Mouse (Mus musculus) left cerebral cortex, postnatal 36 days (tissue): ENCODE measurements around the gene Pop4. TPM values are rescaled to one million over a fixed set of nuclear protein-coding genes. Genes with fewer than 3 reads are reported as not detected.
"Not testable (repeated sequence)": the region's sequence is repeated elsewhere in the genome, so short reads cannot be mapped to it uniquely, and the experiment has no call there.

ENCODE experiments used
- DNase-seq, 2 experiments: peaks; one replicate each; pipeline ENCODE4 v3.0.0; 2021 to 2022; ENCODE audit warnings: low spot score in 2 of 2, mixed read lengths in 1 of 2
- intact Hi-C: fragments of 180-260 bp; cut with DNase I; formaldehyde crosslinking; loops from one replicate; pipeline ENCODE4 v1.15.1; 2025
- total RNA-seq, 2 experiments: library from RNA; stranded (reverse); gene quantifications; 2 replicates each; pipeline ENCODE4 v1.2.3; 2021

The Pop4 gene
- total RNA-seq: 10 to 100 TPM; 24.1 to 26.0 TPM

- intact Hi-C loops: loop anchor here (2.0 kb wide), 1 partner anchor 70 kb away; no protein-coding TSS in a partner anchor
- peak; percentile 94 for DNase-seq
Observed at GRCm38 (mm10) chr7:38270703-38271510, at the start of gene Pop4. Gene Pop4 (minus strand): TSS chr7:38271423.

GRCm38 (mm10) chr7:38320641-38321040 lies 49.4 kb upstream of the Pop4 start:
- intact Hi-C loops: no loop called here

GRCm38 (mm10) chr7:38282192-38282591 lies 11.0 kb upstream of the Pop4 start:
- DNase-seq, intact Hi-C loops: not testable (repeated sequence)

More at GRCm38 (mm10) chr7:38320641-38321040, 49.4 kb upstream of the Pop4 start:
- DNase-seq: no peak

- intact Hi-C loops: no loop called here
Observed at GRCm38 (mm10) chr7:38272551-38272950, 1.3 kb upstream of the Pop4 start.

GRCm38 (mm10) chr7:38271859-38272258 lies 636 bp upstream of the Pop4 start:
- intact Hi-C loops: loop anchor here (2.0 kb wide), 1 partner anchor 71 kb away; no protein-coding TSS in a partner anchor
- no peak for DNase-seq

More at GRCm38 (mm10) chr7:38272551-38272950, 1.3 kb upstream of the Pop4 start:
- DNase-seq: no peak

- intact Hi-C loops: loop anchor here (2.0 kb wide), 1 partner anchor 71 kb away; no protein-coding TSS in a partner anchor
Observed at GRCm38 (mm10) chr7:38271511-38271811, 238 bp upstream of the Pop4 start.

GRCm38 (mm10) chr7:38267006-38267680 lies 4.1 kb downstream of the Pop4 start:
- no peak for DNase-seq
- intact Hi-C loops: loop anchor here (5.0 kb wide), 1 partner anchor 85 kb away; the partner anchor contains the start of gene 1600014C10Rik

More at GRCm38 (mm10) chr7:38271511-38271811, 238 bp upstream of the Pop4 start:
- no peak for DNase-seq

- intact Hi-C loops: no loop called here
- DNase-seq: no peak
Observed at GRCm38 (mm10) chr7:38262406-38262805, 8.8 kb downstream of the Pop4 start.

- DNase-seq: no peak
- intact Hi-C loops: no loop called here
Observed at GRCm38 (mm10) chr7:38259631-38260030, 11.6 kb downstream of the Pop4 start.

GRCm38 (mm10) chr7:38253441-38253840 lies 17.8 kb downstream of the Pop4 start:
- intact Hi-C loops: no loop called here
- no peak for DNase-seq

GRCm38 (mm10) chr7:38251494-38252216 lies 19.6 kb downstream of the Pop4 start:
- intact Hi-C loops: no loop called here
- DNase-seq: no peak

- intact Hi-C loops: no loop called here
- no peak for DNase-seq
Observed at GRCm38 (mm10) chr7:38242417-38242816, 28.8 kb downstream of the Pop4 start.

- intact Hi-C loops: no loop called here
- DNase-seq: no peak
Observed at GRCm38 (mm10) chr7:38237140-38237539, 34.1 kb downstream of the Pop4 start.

- no peak for DNase-seq
- intact Hi-C loops: no loop called here
Observed at GRCm38 (mm10) chr7:38236400-38237105, 34.7 kb downstream of the Pop4 start.

- intact Hi-C loops: no loop called here
- DNase-seq: no peak
Observed at GRCm38 (mm10) chr7:38230285-38230684, 40.9 kb downstream of the Pop4 start.

GRCm38 (mm10) chr7:38228329-38228728 lies 42.9 kb downstream of the Pop4 start:
- intact Hi-C loops: no loop called here
- no peak for DNase-seq

- intact Hi-C loops: no loop called here
- peak; percentile 71 to 76 for DNase-seq
Observed at GRCm38 (mm10) chr7:38227900-38228298, 43.3 kb downstream of the Pop4 start, which contains the start of gene Plekhf1. Gene Plekhf1 (minus strand): TSS chr7:38228016.

GRCm38 (mm10) chr7:38227181-38227899 lies 43.9 kb downstream of the Pop4 start:
- peak in 1 of 2 experiments; percentile 32 for DNase-seq
- intact Hi-C loops: no loop called here

- intact Hi-C loops: no loop called here
- DNase-seq: no peak
Observed at GRCm38 (mm10) chr7:38226226-38226625, 45.0 kb downstream of the Pop4 start.
